Mouse (Mus musculus) liver, embryonic 12.5 days (tissue): ENCODE data around the gene Syde2. TPM values are rescaled to one million over a fixed set of nuclear protein-coding genes. Genes with fewer than 3 reads are reported as not detected.
"Not testable (repeated sequence)": the region's sequence is repeated elsewhere in the genome, so short reads cannot be mapped to it uniquely, and the experiment has no call there.

ENCODE experiments used
- ATAC-seq: fragments of 200-750 bp; cut with Nextera tagmentation; 2 replicates; pipeline ENCODE4 v1.8.0; 2017; ENCODE audit warnings: moderate number of reproducible peaks, mild to moderate bottlenecking, moderate library complexity
- H3K27ac ChIP-seq: fragments of 300-500 bp; sonication (generic); 2 replicates; pipeline ENCODE4 v1.5.1; 2016; ENCODE audit warnings: mild to moderate bottlenecking
- H3K27me3 ChIP-seq: fragments of 300-500 bp; sonication (generic); replicated peaks from 2 replicates; pipeline ENCODE4 v1.6.1; 2016; ENCODE audit warnings: mild to moderate bottlenecking, moderate library complexity
- H3K36me3 ChIP-seq: fragments of 300-500 bp; sonication (generic); 2 replicates; pipeline ENCODE4 v1.6.1; 2016; ENCODE audit warnings: mild to moderate bottlenecking, moderate library complexity
- H3K4me1 ChIP-seq: fragments of 300-500 bp; sonication (generic); 2 replicates; pipeline ENCODE4 v1.6.1; 2016
- H3K4me2 ChIP-seq: fragments of 300-500 bp; sonication (generic); 2 replicates; pipeline ENCODE4 v1.6.1; 2016; ENCODE audit warnings: mild to moderate bottlenecking, moderate library complexity
- H3K4me3 ChIP-seq: fragments of 300-500 bp; sonication (generic); 2 replicates; pipeline ENCODE4 v1.5.1; 2016; ENCODE audit warnings: mild to moderate bottlenecking, moderate library complexity
- H3K9ac ChIP-seq: fragments of 300-500 bp; sonication (generic); 2 replicates; pipeline ENCODE4 v1.6.1; 2016; ENCODE audit warnings: mild to moderate bottlenecking, moderate library complexity
- H3K9me3 ChIP-seq: fragments of 300-500 bp; sonication (generic); replicated peaks from 2 replicates; pipeline ENCODE4 v1.6.1; 2016; ENCODE audit warnings: mild to moderate bottlenecking, moderate library complexity
- WGBS: fragments of 180-500 bp; shearing (Covaris S2); methylation state at CpG from one replicate; pipeline ENCODE4 v1.1.7; 2016; ENCODE audit not compliant: insufficient replicate concordance; 5-methylcytosine and 5-hydroxymethylcytosine counted together
- polyA plus RNA-seq: library from polyadenylated mRNA; unstranded; fragments of >200 nt; fragmentation: Nextera tagmentation; extraction: Ambion mirVana; gene quantifications from 2 replicates; pipeline ENCODE4 v1.2.1, GENCODE M21; 2016

Gene Syde2
- polyA plus RNA-seq, 1 experiment from 2014 or later, result 1.3 TPM

GRCm38 (mm10) chr3:145951287-145952165 is 36.1 kb upstream of the Syde2 start:
- ATAC-seq, result no peak
- Histone ChIP-seq H3K4me2 (peak overlapping the region; percentile 73), H3K9me3 (no peaks in the 10 kb centered on the region), H3K4me1 (peaks cover 42% of the 10 kb centered on the region), H3K27me3 (no peaks in the 10 kb centered on the region), H3K9ac (no peak overlapping the region), H3K27ac (no peak overlapping the region), H3K36me3 (no peaks in the 10 kb centered on the region), H3K4me3 (no peak overlapping the region)
- WGBS, result 43% methylated on average over 16 of the region's 17 CpGs

GRCm38 (mm10) chr3:145952945-145953344 is 34.7 kb upstream of the Syde2 start:
- H3K27ac ChIP-seq, result 0 out of 2 replicates have a peak overlapping the region, but pooled peaks have one; percentile 7
- 0 out of 2 replicates have a peak overlapping the region, but pooled peaks have one; percentile 1 for H3K4me2 ChIP-seq
- no peaks in the 10 kb centered on the region for H3K27me3 ChIP-seq
- no peaks in the 10 kb centered on the region for H3K36me3 ChIP-seq
- peak; percentile 12; the same call in 1 of the 2 replicates for ATAC-seq
- H3K9ac ChIP-seq, result no peak overlapping the region
- WGBS, result 8% methylated on average over 7 of the region's 7 CpGs
- no peak overlapping the region for H3K4me3 ChIP-seq
- H3K4me1 ChIP-seq, result peaks cover 42% of the 10 kb centered on the region
- no peaks in the 10 kb centered on the region for H3K9me3 ChIP-seq

- H3K9ac ChIP-seq, result no peak overlapping the region
- no peak overlapping the region for H3K4me3 ChIP-seq
- no peak for ATAC-seq
- H3K4me2 ChIP-seq, result no peak overlapping the region
- no peaks in the 10 kb centered on the region for H3K27me3 ChIP-seq
- no peaks in the 10 kb centered on the region; the same call in 1 of the 2 replicates for H3K9me3 ChIP-seq
- no peak overlapping the region for H3K27ac ChIP-seq
- 63% methylated on average over 2 of the region's 2 CpGs for WGBS
- H3K36me3 ChIP-seq, result no peaks in the 10 kb centered on the region
- peaks cover 42% of the 10 kb centered on the region for H3K4me1 ChIP-seq
Observed at GRCm38 (mm10) chr3:145953411-145953810, 34.3 kb upstream of the Syde2 start.

- Histone ChIP-seq H3K36me3 (no peaks in the 10 kb centered on the region), H3K4me2 (no peak overlapping the region), H3K9ac (no peak overlapping the region), H3K27ac (no peak overlapping the region), H3K4me3 (no peak overlapping the region), H3K27me3 (peaks cover 26% of the 10 kb centered on the region), H3K4me1 (peaks cover 19% of the 10 kb centered on the region), H3K9me3 (no peaks in the 10 kb centered on the region; the same call in 1 of the 2 replicates)
- WGBS, result 41% methylated on average over 1 of the region's 1 CpGs
- ATAC-seq, result no peak
Observed at GRCm38 (mm10) chr3:145959824-145960223, 27.8 kb upstream of the Syde2 start.

GRCm38 (mm10) chr3:145962411-145962810 is 25.3 kb upstream of the Syde2 start:
- H3K9me3 ChIP-seq, result no peaks in the 10 kb centered on the region; the same call in 1 of the 2 replicates
- no peak overlapping the region for H3K27ac ChIP-seq
- no peak overlapping the region for H3K9ac ChIP-seq
- H3K4me3 ChIP-seq, result no peak overlapping the region
- no peaks in the 10 kb centered on the region for H3K36me3 ChIP-seq
- H3K4me2 ChIP-seq, result no peak overlapping the region
- ATAC-seq, result no peak
- peaks cover 29% of the 10 kb centered on the region for H3K27me3 ChIP-seq
- H3K4me1 ChIP-seq, result peaks cover 23% of the 10 kb centered on the region
- 47% methylated on average over 9 of the region's 9 CpGs for WGBS

- Histone ChIP-seq H3K9me3 (no peaks in the 10 kb centered on the region; the same call in 1 of the 2 replicates), H3K36me3 (no peaks in the 10 kb centered on the region), H3K4me1 (peaks cover 23% of the 10 kb centered on the region), H3K27ac (peak overlapping the region; percentile 27; the same call in 1 of the 2 replicates), H3K4me3 (no peak overlapping the region), H3K9ac (no peak overlapping the region), H3K4me2 (peak overlapping the region; percentile 46), H3K27me3 (peaks cover 29% of the 10 kb centered on the region)
- 19% methylated on average over 31 of the region's 31 CpGs for WGBS
- ATAC-seq, result peak; percentile 38; the same call in 1 of the 2 replicates
Observed at GRCm38 (mm10) chr3:145963101-145964017, 24.3 kb upstream of the Syde2 start.

GRCm38 (mm10) chr3:145964018-145964387 is 23.7 kb upstream of the Syde2 start:
- Histone ChIP-seq H3K9me3 (no peaks in the 10 kb centered on the region), H3K27ac (peak overlapping the region; percentile 27; the same call in 1 of the 2 replicates), H3K4me2 (peak overlapping the region; percentile 46), H3K4me3 (no peak overlapping the region), H3K27me3 (peaks cover 29% of the 10 kb centered on the region), H3K4me1 (peaks cover 23% of the 10 kb centered on the region), H3K9ac (no peak overlapping the region), H3K36me3 (no peaks in the 10 kb centered on the region)
- 6% methylated on average over 10 of the region's 10 CpGs for WGBS
- peak; percentile 61 for ATAC-seq

GRCm38 (mm10) chr3:145964473-145964872 is 23.2 kb upstream of the Syde2 start:
- Histone ChIP-seq H3K9me3 (no peaks in the 10 kb centered on the region), H3K27ac (peak overlapping the region; percentile 53), H3K36me3 (no peaks in the 10 kb centered on the region), H3K4me3 (peak overlapping the region; percentile 11; the same call in 1 of the 2 replicates), H3K4me1 (peaks cover 23% of the 10 kb centered on the region), H3K27me3 (peaks cover 29% of the 10 kb centered on the region), H3K4me2 (peak overlapping the region; percentile 46), H3K9ac (no peak overlapping the region)
- 10% methylated on average over 10 of the region's 10 CpGs for WGBS
- peak; percentile 73 for ATAC-seq

GRCm38 (mm10) chr3:145965583-145965982 is 22.1 kb upstream of the Syde2 start:
- H3K9ac ChIP-seq, ATAC-seq, H3K9me3 ChIP-seq, H3K27ac ChIP-seq, H3K4me3 ChIP-seq, H3K36me3 ChIP-seq, H3K4me2 ChIP-seq: not testable (repeated sequence)
- 59% methylated on average over 3 of the region's 3 CpGs for WGBS
- H3K4me1 ChIP-seq, result peaks cover 23% of the 10 kb centered on the region
- peaks cover 29% of the 10 kb centered on the region for H3K27me3 ChIP-seq

- Histone ChIP-seq H3K4me1 (peaks cover 23% of the 10 kb centered on the region), H3K4me2 (no peak overlapping the region), H3K36me3 (no peaks in the 10 kb centered on the region), H3K9me3 (no peaks in the 10 kb centered on the region), H3K27ac (no peak overlapping the region), H3K27me3 (peaks cover 26% of the 10 kb centered on the region), H3K4me3 (no peak overlapping the region), H3K9ac (no peak overlapping the region)
- WGBS, result 76% methylated on average over 5 of the region's 5 CpGs
- no peak for ATAC-seq
Observed at GRCm38 (mm10) chr3:145966806-145967205, 20.9 kb upstream of the Syde2 start.

GRCm38 (mm10) chr3:145969031-145969501 is 18.6 kb upstream of the Syde2 start:
- Histone ChIP-seq H3K9me3 (peaks cover 2% of the 10 kb centered on the region), H3K36me3 (no peaks in the 10 kb centered on the region), H3K4me3 (no peak overlapping the region), H3K4me1 (peaks cover 10% of the 10 kb centered on the region), H3K27ac (no peak overlapping the region), H3K27me3 (peaks cover 4% of the 10 kb centered on the region), H3K9ac (no peak overlapping the region), H3K4me2 (peak overlapping the region; percentile 28)
- 21% methylated on average over 14 of the region's 14 CpGs for WGBS
- no peak for ATAC-seq
